Comparison of ENCODE assay signal across 7 mouse cellular contexts in the genomic region with DNA sequence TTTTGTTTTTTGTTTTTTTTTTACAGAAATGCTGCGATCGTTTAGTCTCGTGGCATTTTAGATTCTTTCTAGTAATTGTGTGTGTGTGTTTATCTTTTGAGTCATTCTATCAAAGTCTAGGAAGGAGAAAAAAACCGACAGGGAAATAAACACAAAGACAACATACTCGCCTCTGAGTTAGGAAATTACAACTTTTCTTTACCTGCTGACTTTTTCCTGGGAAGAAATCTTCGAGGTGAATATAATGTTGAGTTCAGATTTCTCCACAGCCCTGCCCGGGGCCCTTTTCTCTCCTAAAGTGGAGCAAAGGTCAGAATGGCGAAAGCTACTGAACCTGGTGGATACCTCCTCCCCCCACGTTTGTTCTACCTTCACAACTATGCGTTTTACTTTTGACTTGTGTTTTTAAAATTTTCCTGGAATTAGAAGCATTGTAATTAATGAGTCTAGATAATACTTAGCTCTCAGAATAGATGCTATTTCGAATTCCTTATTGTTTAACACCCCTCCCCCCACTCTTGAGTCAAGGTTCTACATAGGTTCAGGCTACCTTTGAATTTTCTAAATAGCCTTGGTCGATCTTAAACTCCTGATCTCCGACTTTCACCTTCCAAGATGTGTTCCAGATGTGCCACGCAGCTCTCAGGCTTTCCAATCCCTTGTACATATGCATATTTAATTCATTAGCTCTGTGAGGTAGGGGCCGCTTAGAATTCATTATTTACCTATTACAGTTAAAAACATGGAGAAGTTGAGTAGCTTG. TPM values are rescaled to one million over a fixed set of nuclear protein-coding genes. Genes with fewer than 3 reads are reported as not detected.
DNase-seq lines count a peak whose midpoint lies in the region; ATAC-seq and TF ChIP-seq lines count a peak whose summit lies in the region.

No protein-coding gene starts in this region.

- H3K9me3 ChIP-seq in embryonic facial prominence, embryonic 15.5 days (replicated peaks) = no peaks in the 10 kb centered on the region
- H3K9me3 ChIP-seq in kidney, postnatal 0 days (replicated peaks; ENCODE audit: low read length) = no peaks in the 10 kb centered on the region
- no peaks in the 10 kb centered on the region for H3K9me3 ChIP-seq in neural tube, embryonic 14.5 days (ENCODE audit: control insufficient read depth, low read length)

- H3K27me3 ChIP-seq in testis, adult 2 months (ENCODE audit: control insufficient read depth, insufficient read depth, low read length) = no peaks in the 10 kb centered on the region
- no peaks in the 10 kb centered on the region for H3K27me3 ChIP-seq in embryonic facial prominence, embryonic 15.5 days
- no peaks in the 10 kb centered on the region for H3K27me3 ChIP-seq in kidney, postnatal 0 days (ENCODE audit: insufficient read depth, low read length)
- no peaks in the 10 kb centered on the region for H3K27me3 ChIP-seq in neural tube, embryonic 14.5 days (ENCODE audit: control insufficient read depth, insufficient read depth, low read length)

- H3K4me1 ChIP-seq in testis, adult 2 months (ENCODE audit: control insufficient read depth, insufficient read depth, low read length) = peaks cover 12% of the 10 kb centered on the region; the same call in 1 of the 2 replicates
- H3K4me1 ChIP-seq in embryonic facial prominence, embryonic 15.5 days = peaks cover 16% of the 10 kb centered on the region
- peaks cover 14% of the 10 kb centered on the region for H3K4me1 ChIP-seq in kidney, postnatal 0 days (replicated peaks; ENCODE audit: insufficient read depth, low read length)
- peaks cover 4% of the 10 kb centered on the region; the same call in 1 of the 2 replicates for H3K4me1 ChIP-seq in neural tube, embryonic 14.5 days (ENCODE audit: control insufficient read depth, insufficient read depth, low read length)

- no peak for TF ChIP-seq CTCF in testis, adult 2 months (IDR thresholded peaks at IDR 0.05; ENCODE audit: control insufficient read depth, insufficient read depth, insufficient replicate concordance, low read depth, low read length)
- no peak for TF ChIP-seq CTCF in kidney, postnatal 0 days (IDR thresholded peaks at IDR 0.05; ENCODE audit: low read depth)

- H3K9ac ChIP-seq in embryonic facial prominence, embryonic 15.5 days = peak overlapping the region; percentile 67
- peak overlapping the region; percentile 78 for H3K9ac ChIP-seq in kidney, postnatal 0 days (ENCODE audit: low read depth, low read length)
- H3K9ac ChIP-seq in neural tube, embryonic 14.5 days (replicated peaks; ENCODE audit: low read depth, low read length) = peak overlapping the region; percentile 65

- no peak for ATAC-seq in embryonic facial prominence, embryonic 15.5 days (ENCODE audit: insufficient number of reproducible peaks, low FRiP score, low TSS enrichment, low read depth)
- ATAC-seq in kidney, postnatal 0 days (replicated peaks; ENCODE audit: low FRiP score, low read depth) = no peak
- no peak for ATAC-seq in neural tube, embryonic 14.5 days (ENCODE audit: low read depth)

- peak overlapping the region; percentile 94 for H3K27ac ChIP-seq in testis, adult 2 months (ENCODE audit: control insufficient read depth, insufficient read depth, low read depth, low read length)
- H3K27ac ChIP-seq in embryonic facial prominence, embryonic 15.5 days (replicated peaks) = peak overlapping the region; percentile 99
- H3K27ac ChIP-seq in kidney, postnatal 0 days = peak overlapping the region; percentile 99
- H3K27ac ChIP-seq in neural tube, embryonic 14.5 days (ENCODE audit: low read depth, low read length) = peak overlapping the region; percentile 90

- no peak for TF ChIP-seq POLR2A in testis, adult 2 months (IDR thresholded peaks at IDR 0.05; ENCODE audit: control insufficient read depth, low read depth, low read length)

- H3K4me2 ChIP-seq in embryonic facial prominence, embryonic 15.5 days (replicated peaks) = peak overlapping the region; percentile 81
- H3K4me2 ChIP-seq in kidney, postnatal 0 days (ENCODE audit: low read length) = peak overlapping the region; percentile 75
- H3K4me2 ChIP-seq in neural tube, embryonic 14.5 days (ENCODE audit: low read depth, low read length) = peak overlapping the region; percentile 56

- no peaks in the 10 kb centered on the region for H3K36me3 ChIP-seq in testis, adult 2 months (ENCODE audit: control insufficient read depth, insufficient read depth, low read length)
- H3K36me3 ChIP-seq in embryonic facial prominence, embryonic 15.5 days = no peaks in the 10 kb centered on the region
- H3K36me3 ChIP-seq in kidney, postnatal 0 days (ENCODE audit: insufficient read depth, low read length) = no peaks in the 10 kb centered on the region
- H3K36me3 ChIP-seq in neural tube, embryonic 14.5 days (ENCODE audit: control insufficient read depth, insufficient read depth, low read length) = no peaks in the 10 kb centered on the region

- WGBS in embryonic facial prominence, embryonic 15.5 days = 15% methylated on average over 15 of the region's 15 CpGs
- 26% methylated on average over 15 of the region's 15 CpGs for WGBS in kidney, postnatal 0 days
- WGBS in neural tube, embryonic 14.5 days = 42% methylated on average over 15 of the region's 15 CpGs

- no peak for DNase-seq in testis, postnatal 10 days (ENCODE audit: low spot score)
- DNase-seq in kidney, postnatal 0 days (ENCODE audit: low spot score) = peak; percentile 15
- DNase-seq in retina, embryonic 14.5 days (ENCODE audit: low spot score) = no peak
- DNase-seq in urinary bladder, postnatal 4 days (ENCODE audit: low spot score in 2 of 2) = no peak

- peak overlapping the region; percentile 80 for H3K4me3 ChIP-seq in testis, adult 2 months (ENCODE audit: control insufficient read depth, low read depth, low read length)
- H3K4me3 ChIP-seq in embryonic facial prominence, embryonic 15.5 days (replicated peaks) = peak overlapping the region; percentile 58
- H3K4me3 ChIP-seq in kidney, postnatal 0 days (replicated peaks; ENCODE audit: low read depth, low read length) = peak overlapping the region; percentile 36
- peak overlapping the region; percentile 42 for H3K4me3 ChIP-seq in neural tube, embryonic 14.5 days (ENCODE audit: low read depth, low read length)

RNA-seq across cellular contexts. Expression of a gene that starts 11.0 kb away (rescaled TPM):
- polyA plus RNA-seq in testis, adult 2 months (2012; rRNA removed) = 8.8 and 10.8 TPM in 2 replicates
- polyA plus RNA-seq in embryonic facial prominence, embryonic 15.5 days (2015; fragmentation: Nextera tagmentation; extraction: Ambion mirVana) = 101 and 107 TPM in 2 replicates
- polyA plus RNA-seq in kidney, postnatal 0 days (2015; fragmentation: Nextera tagmentation; extraction: Ambion mirVana) = 111 and 113 TPM in 2 replicates
- 126 and 151 TPM in 2 replicates for polyA plus RNA-seq in neural tube, embryonic 14.5 days (2014; fragmentation: Nextera tagmentation; extraction: Ambion mirVana)
